Mouse (Mus musculus): ENCODE measurements around the gene Haao. TPM values are rescaled to one million over a fixed set of nuclear protein-coding genes. Genes with fewer than 3 reads are reported as not detected.

Gene Haao
- polyA plus RNA-seq, 1 experiment from 2014 or later, result 88.0 TPM

GRCm38 (mm10) chr17:83873363-83874141 lies 25.8 kb upstream of the Haao start:
- no peaks in the 10 kb centered on the region for H3K9me3 ChIP-seq (replicated peaks; ENCODE audit: control insufficient read depth, low read length)
- no peak overlapping the region for H3K4me2 ChIP-seq (ENCODE audit: low read depth, low read length)
- no peaks in the 10 kb centered on the region for H3K4me1 ChIP-seq (ENCODE audit: control insufficient read depth, low read depth, low read length)
- no peak overlapping the region for H3K4me3 ChIP-seq (ENCODE audit: low read depth, low read length)
- H3K27me3 ChIP-seq (ENCODE audit: control insufficient read depth, insufficient read depth, low read depth, low read length), result no peaks in the 10 kb centered on the region
- no peak overlapping the region for H3K9ac ChIP-seq (ENCODE audit: low read depth, low read length)
- H3K36me3 ChIP-seq (ENCODE audit: control insufficient read depth, insufficient read depth), result no peaks in the 10 kb centered on the region
- 71% methylated on average over 19 of the region's 19 CpGs for WGBS (ENCODE audit: insufficient replicate concordance)
- no peak overlapping the region for H3K27ac ChIP-seq (ENCODE audit: low read length)
- ATAC-seq (ENCODE audit: low read depth), result no peak

GRCm38 (mm10) chr17:83872806-83873348 lies 25.1 kb upstream of the Haao start:
- no peak for ATAC-seq (ENCODE audit: low read depth)
- Histone ChIP-seq H3K4me3 (ENCODE audit: low read depth, low read length) (no peak overlapping the region), H3K36me3 (ENCODE audit: control insufficient read depth, insufficient read depth) (no peaks in the 10 kb centered on the region), H3K27ac (ENCODE audit: low read length) (no peak overlapping the region), H3K27me3 (ENCODE audit: control insufficient read depth, insufficient read depth, low read depth, low read length) (no peaks in the 10 kb centered on the region), H3K4me2 (ENCODE audit: low read depth, low read length) (no peak overlapping the region), H3K4me1 (ENCODE audit: control insufficient read depth, low read depth, low read length) (no peaks in the 10 kb centered on the region), H3K9ac (ENCODE audit: low read depth, low read length) (no peak overlapping the region), H3K9me3 (replicated peaks; ENCODE audit: control insufficient read depth, low read length) (no peaks in the 10 kb centered on the region)
- 18% methylated on average over 14 of the region's 14 CpGs for WGBS (ENCODE audit: insufficient replicate concordance)

GRCm38 (mm10) chr17:83871354-83871753 lies 23.6 kb upstream of the Haao start:
- Histone ChIP-seq H3K9me3 (replicated peaks; ENCODE audit: control insufficient read depth, low read length) (no peaks in the 10 kb centered on the region), H3K27me3 (ENCODE audit: control insufficient read depth, insufficient read depth, low read depth, low read length) (no peaks in the 10 kb centered on the region), H3K4me3 (ENCODE audit: low read depth, low read length) (no peak overlapping the region), H3K36me3 (ENCODE audit: control insufficient read depth, insufficient read depth) (no peaks in the 10 kb centered on the region), H3K27ac (ENCODE audit: low read length) (no peak overlapping the region), H3K4me2 (ENCODE audit: low read depth, low read length) (no peak overlapping the region), H3K4me1 (ENCODE audit: control insufficient read depth, low read depth, low read length) (no peaks in the 10 kb centered on the region), H3K9ac (ENCODE audit: low read depth, low read length) (no peak overlapping the region)
- WGBS (ENCODE audit: insufficient replicate concordance), result 61% methylated on average over 5 of the region's 5 CpGs
- ATAC-seq (ENCODE audit: low read depth), result no peak

GRCm38 (mm10) chr17:83870385-83870784 lies 22.6 kb upstream of the Haao start:
- Histone ChIP-seq H3K4me1 (ENCODE audit: control insufficient read depth, low read depth, low read length) (no peaks in the 10 kb centered on the region), H3K9ac (ENCODE audit: low read depth, low read length) (no peak overlapping the region), H3K27me3 (ENCODE audit: control insufficient read depth, insufficient read depth, low read depth, low read length) (no peaks in the 10 kb centered on the region), H3K4me2 (ENCODE audit: low read depth, low read length) (no peak overlapping the region), H3K27ac (ENCODE audit: low read length) (no peak overlapping the region), H3K36me3 (ENCODE audit: control insufficient read depth, insufficient read depth) (no peaks in the 10 kb centered on the region), H3K4me3 (ENCODE audit: low read depth, low read length) (no peak overlapping the region), H3K9me3 (replicated peaks; ENCODE audit: control insufficient read depth, low read length) (no peaks in the 10 kb centered on the region)
- 60% methylated on average over 4 of the region's 4 CpGs for WGBS (ENCODE audit: insufficient replicate concordance)
- ATAC-seq (ENCODE audit: low read depth), result no peak

- H3K4me3 ChIP-seq (ENCODE audit: low read depth, low read length), result no peak overlapping the region
- peaks cover 8% of the 10 kb centered on the region for H3K4me1 ChIP-seq (ENCODE audit: control insufficient read depth, low read depth, low read length)
- no peak overlapping the region for H3K4me2 ChIP-seq (ENCODE audit: low read depth, low read length)
- H3K27ac ChIP-seq (ENCODE audit: low read length), result no peak overlapping the region
- H3K9ac ChIP-seq (ENCODE audit: low read depth, low read length), result no peak overlapping the region
- H3K27me3 ChIP-seq (ENCODE audit: control insufficient read depth, insufficient read depth, low read depth, low read length), result peaks cover 4% of the 10 kb centered on the region; the same call in 1 of the 2 replicates
- 33% methylated on average over 10 of the region's 10 CpGs for WGBS (ENCODE audit: insufficient replicate concordance)
- no peaks in the 10 kb centered on the region for H3K9me3 ChIP-seq (replicated peaks; ENCODE audit: control insufficient read depth, low read length)
- H3K36me3 ChIP-seq (ENCODE audit: control insufficient read depth, insufficient read depth), result no peaks in the 10 kb centered on the region
- ATAC-seq (ENCODE audit: low read depth), result no peak
Observed at GRCm38 (mm10) chr17:83866582-83866981, 18.8 kb upstream of the Haao start.

- H3K4me2 ChIP-seq (ENCODE audit: low read depth, low read length), result no peak overlapping the region
- ATAC-seq (ENCODE audit: low read depth), result no peak
- H3K36me3 ChIP-seq (ENCODE audit: control insufficient read depth, insufficient read depth), result no peaks in the 10 kb centered on the region
- no peak overlapping the region for H3K27ac ChIP-seq (ENCODE audit: low read length)
- WGBS (ENCODE audit: insufficient replicate concordance), result 62% methylated on average over 7 of the region's 7 CpGs
- H3K9ac ChIP-seq (ENCODE audit: low read depth, low read length), result no peak overlapping the region
- no peak overlapping the region for H3K4me3 ChIP-seq (ENCODE audit: low read depth, low read length)
- H3K27me3 ChIP-seq (ENCODE audit: control insufficient read depth, insufficient read depth, low read depth, low read length), result peaks cover 4% of the 10 kb centered on the region; the same call in 1 of the 2 replicates
- H3K4me1 ChIP-seq (ENCODE audit: control insufficient read depth, low read depth, low read length), result peaks cover 8% of the 10 kb centered on the region
- no peaks in the 10 kb centered on the region for H3K9me3 ChIP-seq (replicated peaks; ENCODE audit: control insufficient read depth, low read length)
Observed at GRCm38 (mm10) chr17:83865366-83865765, 17.6 kb upstream of the Haao start.

GRCm38 (mm10) chr17:83862134-83862881 lies 14.5 kb upstream of the Haao start:
- Histone ChIP-seq H3K9ac (ENCODE audit: low read depth, low read length) (peak overlapping the region; percentile 55), H3K27me3 (ENCODE audit: control insufficient read depth, insufficient read depth, low read depth, low read length) (peaks cover 4% of the 10 kb centered on the region; the same call in 1 of the 2 replicates), H3K27ac (ENCODE audit: low read length) (peak overlapping the region; percentile 42), H3K36me3 (ENCODE audit: control insufficient read depth, insufficient read depth) (no peaks in the 10 kb centered on the region), H3K4me1 (ENCODE audit: control insufficient read depth, low read depth, low read length) (peaks cover 24% of the 10 kb centered on the region), H3K4me2 (ENCODE audit: low read depth, low read length) (peak overlapping the region; percentile 86), H3K9me3 (replicated peaks; ENCODE audit: control insufficient read depth, low read length) (no peaks in the 10 kb centered on the region), H3K4me3 (ENCODE audit: low read depth, low read length) (peak overlapping the region; percentile 85)
- peak; percentile 35 for ATAC-seq (ENCODE audit: low read depth)
- WGBS (ENCODE audit: insufficient replicate concordance), result 1% methylated on average over 24 of the region's 27 CpGs

GRCm38 (mm10) chr17:83861444-83862133 lies 13.8 kb upstream of the Haao start:
- ATAC-seq (ENCODE audit: low read depth), result peak; percentile 89
- Histone ChIP-seq H3K9me3 (replicated peaks; ENCODE audit: control insufficient read depth, low read length) (no peaks in the 10 kb centered on the region), H3K4me3 (ENCODE audit: low read depth, low read length) (peak overlapping the region; percentile 85), H3K27me3 (ENCODE audit: control insufficient read depth, insufficient read depth, low read depth, low read length) (peaks cover 4% of the 10 kb centered on the region; the same call in 1 of the 2 replicates), H3K27ac (ENCODE audit: low read length) (peak overlapping the region; percentile 89), H3K4me1 (ENCODE audit: control insufficient read depth, low read depth, low read length) (peaks cover 29% of the 10 kb centered on the region), H3K9ac (ENCODE audit: low read depth, low read length) (peak overlapping the region; percentile 94), H3K4me2 (ENCODE audit: low read depth, low read length) (peak overlapping the region; percentile 86), H3K36me3 (ENCODE audit: control insufficient read depth, insufficient read depth) (no peaks in the 10 kb centered on the region)
- WGBS (ENCODE audit: insufficient replicate concordance), result under 1% methylated on average over 62 of the region's 62 CpGs

Data from liver, embryonic 16.5 days (tissue).